25 mouse cellular contexts compared by ENCODE assay signal in genomic region chr11:103093306-103093705, GRCm38 (mm10). TPM values are rescaled to one million over a fixed set of nuclear protein-coding genes. Genes with fewer than 3 reads are reported as not detected.
DNase-seq lines count a peak whose midpoint lies in the region; ATAC-seq and TF ChIP-seq lines count a peak whose summit lies in the region.
"Had no signal": no experiment of that assay in that cellular context is flagged by ENCODE, and none has a peak within 500 bp of the region (broad histone marks: within the 10 kb centered on the region; RNA-seq: fewer than 3 reads in every experiment).

No protein-coding gene starts in this region.

- peaks cover 52% of the 10 kb centered on the region for H3K4me1 ChIP-seq in E14TG2a.4 (replicated peaks; ENCODE audit: low read depth, low read length)

- H3ac ChIP-seq in myocyte (ENCODE audit: control insufficient read depth, insufficient read length) = no peak overlapping the region

- H3K4me3 ChIP-seq in E14TG2a.4 (replicated peaks; ENCODE audit: low read length) = 0 out of 2 replicates have a peak overlapping the region, but pooled peaks have one; percentile 48
- no peak overlapping the region for H3K4me3 ChIP-seq in myocyte
- H3K4me3 ChIP-seq: erythroblast, embryonic 14.5 days; forebrain, embryonic 12.5 days; hindbrain, embryonic 15.5 days; layer of hippocampus, adult 2 months; limb, embryonic 12.5 days; midbrain, embryonic 13.5 days; neural tube, embryonic 12.5 days had no signal

- no peaks in the 10 kb centered on the region for H3K36me3 ChIP-seq in E14TG2a.4 (ENCODE audit: insufficient read depth, low read length)
- no peaks in the 10 kb centered on the region for H3K36me3 ChIP-seq in myocyte (ENCODE audit: control insufficient read depth, insufficient read depth)
- H3K36me3 ChIP-seq: forebrain, embryonic 12.5 days; hindbrain, embryonic 15.5 days; limb, embryonic 12.5 days; midbrain, embryonic 13.5 days; neural tube, embryonic 12.5 days had no signal

- peak; percentile 12 for DNase-seq in gastrocnemius, postnatal 14 days
- no peak for DNase-seq in gastrocnemius, adult 8-10 months (ENCODE audit: low spot score in 2 of 2)
- peak; percentile 43 for DNase-seq in 416B (ENCODE audit: low read depth)
- DNase-seq in kidney, postnatal 36 days = no peak
- DNase-seq: adrenal gland, postnatal 25 days; cerebellum, postnatal 14 days; heart, postnatal 4 days; kidney, adult 8-10 months; kidney, postnatal 14 days; lung, adult 18-20 months; lung, postnatal 10 days; right cerebral cortex, postnatal 25 days; thymus, postnatal 4 days had no signal

- no peak for ATAC-seq in monocyte, adult 5-6 weeks (replicated peaks; ENCODE audit: insufficient number of reproducible peaks, low FRiP score, low TSS enrichment, poor library complexity, severe bottlenecking)
- ATAC-seq: midbrain, embryonic 13.5 days had no signal

- no peak for TF ChIP-seq CTCF in E14TG2a.4 (conservative IDR thresholded peaks at IDR 0.05; ENCODE audit: low read length)

- peaks cover 8% of the 10 kb centered on the region for H3K79me2 ChIP-seq in myocyte (ENCODE audit: control insufficient read depth, insufficient read depth)

- peak overlapping the region; percentile 93 for H3K4me2 ChIP-seq in myocyte (ENCODE audit: low read depth)
- H3K4me2 ChIP-seq: forebrain, embryonic 12.5 days; hindbrain, embryonic 15.5 days; limb, embryonic 12.5 days; liver, embryonic 11.5 days; midbrain, embryonic 13.5 days; neural tube, embryonic 12.5 days had no signal

- intact Hi-C loops in gastrocnemius, postnatal 14 days (cut with DNase I; ENCODE audit: low total_unique reads) = no loop called here

- TF ChIP-seq POLR2A in myocyte (IDR thresholded peaks at IDR 0.05; ENCODE audit: insufficient read length, low read depth) = no peak

- peaks cover 2% of the 10 kb centered on the region for H3K27me3 ChIP-seq in E14TG2a.4 (ENCODE audit: insufficient read depth, low read length)
- no peaks in the 10 kb centered on the region for H3K27me3 ChIP-seq in myocyte (ENCODE audit: control insufficient read depth, insufficient read depth, insufficient read length)

- no peaks in the 10 kb centered on the region for H3K9me3 ChIP-seq in E14TG2a.4 (ENCODE audit: low read length)
- H3K9me3 ChIP-seq: forebrain, embryonic 12.5 days; hindbrain, embryonic 15.5 days; limb, embryonic 12.5 days; midbrain, embryonic 13.5 days; neural tube, embryonic 12.5 days had no signal

TF ChIP-seq in myocyte, 11 proteins besides CTCF, POLR2A, EP300 and RAD21:
- peak in 1 of 3 experiments; percentile 13 for TF ChIP-seq MYOD1 (IDR thresholded peaks at IDR 0.05; ENCODE audit: control insufficient read depth in 1 of 3, insufficient read length in 2 of 3, low read depth in 2 of 3)
- no peak for TF ChIP-seq POLR2AphosphoS2 (IDR thresholded peaks at IDR 0.05; ENCODE audit: insufficient read length, low read depth)

RNA-seq across cellular contexts. Expression of gene Plcd3, which starts 8.2 kb away (rescaled TPM):
- 1 to 10 TPM; 4.5 TPM for total RNA-seq in gastrocnemius, postnatal 14 days (2021)
- 1 to 10 TPM; 5.0 to 5.9 (median 5.5) TPM for total RNA-seq in gastrocnemius, adult 8-10 months (2022)
- 20.6 TPM for polyA plus RNA-seq in myocyte (2012; fragmentation: generic; extraction: Trizol)
- total RNA-seq in monocyte, adult 5-6 weeks (2017) = 0.97 TPM in 1 of 3 replicates, not detected in the others
- total RNA-seq: megakaryocyte, adult 5-6 weeks had no signal

RNA-seq across cellular contexts. Expression of gene Acbd4, which starts 8.2 kb away (rescaled TPM):
- 10 to 100 TPM; 30.0 to 35.7 TPM for total RNA-seq in gastrocnemius, postnatal 14 days (2021)
- total RNA-seq in gastrocnemius, adult 8-10 months (2022) = 10 to 100 TPM; 25.6 to 46.5 (median 41.0) TPM
- polyA plus RNA-seq in myocyte (2012; fragmentation: generic; extraction: Trizol) = 55.2 TPM
- 21.8 to 32.6 TPM (median 28.3 TPM) in 3 replicates for total RNA-seq in monocyte, adult 5-6 weeks (2017)

RNA-seq across cellular contexts. Expression of gene Hexim1, which starts 22.7 kb away (rescaled TPM):
- total RNA-seq in gastrocnemius, postnatal 14 days (2021) = 10 to 100 TPM; 20.7 to 21.5 TPM
- total RNA-seq in gastrocnemius, adult 8-10 months (2022) = 10 to 100 TPM; 15.1 to 25.6 (median 18.7) TPM
- 18.7 TPM for polyA plus RNA-seq in myocyte (2012; fragmentation: generic; extraction: Trizol)
- total RNA-seq in monocyte, adult 5-6 weeks (2017) = 90.9 to 99.4 TPM (median 96.2 TPM) in 3 replicates

RNA-seq across cellular contexts. Expression of gene Hexim2, which starts 38.9 kb away (rescaled TPM):
- 1 to 10 TPM; 2.7 to 3.8 TPM for total RNA-seq in gastrocnemius, postnatal 14 days (2021)
- total RNA-seq in gastrocnemius, adult 8-10 months (2022) = 1 to 10 TPM; 1.7 to 4.0 (median 2.8) TPM
- polyA plus RNA-seq in myocyte (2012; fragmentation: generic; extraction: Trizol) = 8.8 TPM
- 0.87 to 2.5 TPM in 2 of 3 replicates, not detected in the other for total RNA-seq in monocyte, adult 5-6 weeks (2017)

Comparison
In these comparisons a context has a peak if more than half of its experiments do, and no peak if none do; other contexts are left out.
1. DNase-seq: peak in gastrocnemius, postnatal 14 days (single experiment) and 416B (single experiment); none in gastrocnemius, adult 8-10 months (0 of 2) and kidney, postnatal 36 days (0 of 2).